Mouse (Mus musculus): ENCODE results near the gene Tppp3.

GRCm38 (mm10) chr8:105433021-105433420 is 38.3 kb downstream of the Tppp3 start:
- TF ChIP-seq POLR2AphosphoS2 (IDR thresholded peaks at IDR 0.05; ENCODE audit: insufficient read length, low read depth) (no peak), POLR2A (IDR thresholded peaks at IDR 0.05; ENCODE audit: insufficient read length, low read depth) (no peak), USF1 (IDR thresholded peaks at IDR 0.05; ENCODE audit: low read depth) (no peak)
